Mouse (Mus musculus) kidney, adult 2 months (tissue): ENCODE measurements at regions not wholly inside any gene's neighbourhood (a gene's known extent, or its start where the extent isn't known, plus 50 kb on each side); places are given as distances from the start of the nearest gene placed in this dataset.

Experiments used
- DNase-seq: peaks from one replicate; pipeline ENCODE4 v3.0.0; 2021
- H3K27ac ChIP-seq: fragments of 200-500 bp; 2 replicates; pipeline ENCODE4 v1.5.1; 2012; ENCODE audit warnings: low read depth, low read length, control low read depth, inconsistent platforms; ENCODE audit not compliant: insufficient read depth
- H3K27me3 ChIP-seq: fragments of 200-500 bp; replicated peaks from 2 replicates; pipeline ENCODE4 v1.6.1; 2012; ENCODE audit warnings: mild to moderate bottlenecking, moderate library complexity, low read length, inconsistent platforms; ENCODE audit not compliant: control insufficient read depth, insufficient read depth
- H3K36me3 ChIP-seq: fragments of 200-500 bp; 2 replicates; pipeline ENCODE4 v1.6.1; 2012; ENCODE audit warnings: mild to moderate bottlenecking, moderate library complexity, low read length, inconsistent platforms; ENCODE audit not compliant: control insufficient read depth, insufficient read depth
- H3K4me1 ChIP-seq: fragments of 200-500 bp; 2 replicates; pipeline ENCODE4 v1.6.1; 2011; ENCODE audit warnings: low read length; ENCODE audit not compliant: control insufficient read depth, insufficient read depth
- H3K4me3 ChIP-seq: fragments of 200-500 bp; 2 replicates; pipeline ENCODE4 v1.5.1; 2011; ENCODE audit warnings: mild to moderate bottlenecking, low read depth, low read length, control low read depth; ENCODE audit not compliant: insufficient read depth
- CTCF ChIP-seq: fragments of 200-500 bp; conservative IDR thresholded peaks from 2 replicates; pipeline ENCODE4 v1.5.1; 2011; ENCODE audit warnings: low read depth, mild to moderate bottlenecking, control low read depth, low read length, moderate library complexity, mixed read lengths; ENCODE audit not compliant: insufficient read depth, insufficient read length
- POLR2A ChIP-seq: fragments of 200-500 bp; IDR thresholded peaks from one replicate; pipeline ENCODE4 v1.6.1; 2011; ENCODE audit warnings: low read depth, low read length, control low read depth
- WGBS: fragments of 180-500 bp; shearing (Covaris S2); methylation state at CpG from one replicate; pipeline ENCODE4 v1.1.7; 2018; 5-methylcytosine and 5-hydroxymethylcytosine counted together

- Histone ChIP-seq H3K4me1 (no peaks in the 10 kb centered on the region), H3K27ac (no peak overlapping the region), H3K36me3 (no peaks in the 10 kb centered on the region), H3K27me3 (no peaks in the 10 kb centered on the region), H3K4me3 (no peak overlapping the region)
- no peak for TF ChIP-seq CTCF
- TF ChIP-seq POLR2A: no peak
- no peak for DNase-seq
- WGBS: 41% methylated on average over 4 of the region's 4 CpGs
Measured at GRCm38 (mm10) chr2:172801804-172802203, 138.3 kb downstream of the Bmp7 start.

GRCm38 (mm10) chr2:172807446-172807845, 132.7 kb downstream of the Bmp7 start:
- WGBS: 49% methylated on average over 4 of the region's 4 CpGs
- TF ChIP-seq CTCF: no peak
- no peak for DNase-seq
- Histone ChIP-seq H3K4me3 (no peak overlapping the region), H3K4me1 (no peaks in the 10 kb centered on the region), H3K27me3 (no peaks in the 10 kb centered on the region), H3K36me3 (no peaks in the 10 kb centered on the region), H3K27ac (no peak overlapping the region)

- Histone ChIP-seq H3K4me3 (no peak overlapping the region), H3K36me3 (no peaks in the 10 kb centered on the region), H3K27me3 (no peaks in the 10 kb centered on the region), H3K4me1 (no peaks in the 10 kb centered on the region), H3K27ac (no peak overlapping the region)
- 89% methylated on average over 2 of the region's 2 CpGs for WGBS
- no peak for DNase-seq
- TF ChIP-seq CTCF: no peak
- TF ChIP-seq POLR2A: no peak
Measured at GRCm38 (mm10) chr2:172809306-172809705, 130.8 kb downstream of the Bmp7 start.

- TF ChIP-seq POLR2A (no peak), CTCF (no peak)
- no peak overlapping the region for H3K4me3 ChIP-seq
- H3K36me3 ChIP-seq: no peaks in the 10 kb centered on the region
- DNase-seq: no peak
- WGBS: 66% methylated on average over 11 of the region's 11 CpGs
- H3K27me3 ChIP-seq: no peaks in the 10 kb centered on the region
- no peak overlapping the region for H3K27ac ChIP-seq
- no peaks in the 10 kb centered on the region for H3K4me1 ChIP-seq
Measured at GRCm38 (mm10) chr2:172813319-172813718, 126.8 kb downstream of the Bmp7 start.

- no peak for DNase-seq
- Histone ChIP-seq H3K27me3 (no peaks in the 10 kb centered on the region), H3K36me3 (no peaks in the 10 kb centered on the region), H3K27ac (no peak overlapping the region), H3K4me1 (no peaks in the 10 kb centered on the region), H3K4me3 (no peak overlapping the region)
- no peak for TF ChIP-seq POLR2A
- TF ChIP-seq CTCF: no peak
- 58% methylated on average over 4 of the region's 4 CpGs for WGBS
Measured at GRCm38 (mm10) chr2:172813906-172814305, 126.2 kb downstream of the Bmp7 start.

GRCm38 (mm10) chr2:172815146-172815545, 125.0 kb downstream of the Bmp7 start:
- no peak for DNase-seq
- no peak overlapping the region for H3K4me3 ChIP-seq
- no peaks in the 10 kb centered on the region for H3K27me3 ChIP-seq
- WGBS: 95% methylated on average over 7 of the region's 7 CpGs
- no peaks in the 10 kb centered on the region for H3K36me3 ChIP-seq
- TF ChIP-seq CTCF (no peak), POLR2A (no peak)
- H3K4me1 ChIP-seq: no peaks in the 10 kb centered on the region
- no peak overlapping the region for H3K27ac ChIP-seq

GRCm38 (mm10) chr2:172817058-172817745, 122.9 kb downstream of the Bmp7 start:
- Histone ChIP-seq H3K36me3 (no peaks in the 10 kb centered on the region), H3K4me3 (no peak overlapping the region), H3K27me3 (no peaks in the 10 kb centered on the region), H3K4me1 (no peaks in the 10 kb centered on the region), H3K27ac (no peak overlapping the region)
- no peak for DNase-seq
- WGBS: 62% methylated on average over 8 of the region's 8 CpGs
- TF ChIP-seq POLR2A (no peak), CTCF (no peak)
